Mouse (Mus musculus) ES-Bruce4 (cell line): Measurements from ENCODE around the gene Bri3.

Experiments used
- CTCF ChIP-seq: IDR thresholded peaks from one replicate; pipeline ENCODE4 v1.8.1; 2011; ENCODE audit warnings: low read depth, low read length
- EP300 ChIP-seq: IDR thresholded peaks from 2 replicates; pipeline ENCODE4 v1.6.1; 2011; ENCODE audit warnings: low read depth, low read length; ENCODE audit not compliant: insufficient read depth

GRCm38 (mm10) chr5:144427861-144428260, 183.6 kb downstream of the Bri3 start:
- TF ChIP-seq EP300, result no peak
- no peak for TF ChIP-seq CTCF
